Mouse (Mus musculus) heart, adult 2 months (tissue): ENCODE measurements around the gene Gm21258. TPM values are rescaled to one million over a fixed set of nuclear protein-coding genes. Genes with fewer than 3 reads are reported as not detected.
"Not testable (repeated sequence)": the region's sequence is repeated elsewhere in the genome, so short reads cannot be mapped to it uniquely, and the experiment has no call there.

ENCODE experiments used
- DNase-seq, 2 experiments: peaks; one replicate each; pipeline ENCODE4 v3.0.0; 2021
- H3K27ac ChIP-seq: fragments of 200-600 bp; 2 replicates; pipeline ENCODE4 v1.8.1; 2022
- H3K27me3 ChIP-seq: fragments of 200-500 bp; 2 replicates; pipeline ENCODE4 v1.6.1; 2012; ENCODE audit warnings: mild to moderate bottlenecking, low read length, inconsistent platforms, mixed read lengths; ENCODE audit not compliant: control insufficient read depth, insufficient read depth
- H3K36me3 ChIP-seq: fragments of 200-500 bp; 2 replicates; pipeline ENCODE4 v1.6.1; 2012; ENCODE audit warnings: low read length, inconsistent platforms; ENCODE audit not compliant: control insufficient read depth, insufficient read depth
- H3K4me1 ChIP-seq: fragments of 200-500 bp; 2 replicates; pipeline ENCODE4 v1.6.1; 2011; ENCODE audit warnings: low read length; ENCODE audit not compliant: control insufficient read depth, insufficient read depth
- H3K4me3 ChIP-seq: fragments of 200-600 bp; 2 replicates; pipeline ENCODE4 v1.8.1; 2022
- H3K79me2 ChIP-seq: fragments of 200-500 bp; replicated peaks from 2 replicates; pipeline ENCODE4 v1.6.1; 2012; ENCODE audit warnings: mild to moderate bottlenecking, inconsistent platforms, low read length, moderate library complexity, mixed read lengths; ENCODE audit not compliant: control insufficient read depth, insufficient read depth
- H3K9ac ChIP-seq: fragments of 200-500 bp; 2 replicates; pipeline ENCODE4 v1.6.1; 2012; ENCODE audit warnings: low read depth, mild to moderate bottlenecking, control low read depth, inconsistent platforms, low read length, mixed read lengths
- WGBS: fragments of 180-500 bp; shearing (Covaris S2); methylation state at CpG from one replicate; pipeline ENCODE4 v1.1.7; 2018; 5-methylcytosine and 5-hydroxymethylcytosine counted together
- intact Hi-C: fragments of 180-260 bp; cut with DNase I; formaldehyde crosslinking; loops from one replicate; pipeline ENCODE4 v1.15.1; 2025
- long read RNA-seq: library from polyadenylated mRNA; stranded (forward); transcript quantifications from one replicate; pipeline ENCODE4 v2.0.0, GENCODE M21; 2021
- polyA plus RNA-seq: library from polyadenylated mRNA; depleted of rRNA; stranded (reverse); fragments of >200 nt; gene quantifications from 2 replicates; pipeline ENCODE4 v1.2.3, GENCODE M21; 2012; rRNA removed
- total RNA-seq, 2 experiments: library from RNA; stranded (reverse); gene quantifications; 2 replicates each; pipeline ENCODE4 v1.2.3; 2021

Gene Gm21258
- total RNA-seq (not detected), polyA plus RNA-seq (not detected in 2 replicates)
- long read RNA-seq, result 0 reads

- H3K4me3 ChIP-seq, DNase-seq, H3K4me1 ChIP-seq, H3K36me3 ChIP-seq, intact Hi-C loops, H3K79me2 ChIP-seq, H3K27ac ChIP-seq, H3K27me3 ChIP-seq, H3K9ac ChIP-seq: not testable (repeated sequence)
- no CpG with 5 or more reads among the region's 6 CpGs for WGBS
Observed at GRCm38 (mm10) chrY:52779740-52780139, at the start of gene Gm21258. Gm21258 (plus strand) TSS chrY:52780040.
